Mouse (Mus musculus) midbrain, embryonic 14.5 days (tissue): ENCODE results near the gene Gal3st1. TPM values are rescaled to one million over a fixed set of nuclear protein-coding genes. Genes with fewer than 3 reads are reported as not detected.

ENCODE experiments used
- ATAC-seq: fragments of 200-750 bp; cut with Nextera tagmentation; 2 replicates; pipeline ENCODE4 v1.8.0; 2017; ENCODE audit warnings: moderate number of reproducible peaks, moderate library complexity; ENCODE audit not compliant: low FRiP score, low TSS enrichment
- DNase-seq: peaks from one replicate; pipeline ENCODE4 v3.0.0-alpha.2; 2015
- H3K27ac ChIP-seq: fragments of 300-500 bp; sonication (generic); replicated peaks from 2 replicates; pipeline ENCODE4 v1.5.1; 2014; ENCODE audit warnings: mild to moderate bottlenecking, low read depth, low read length, moderate library complexity
- H3K27me3 ChIP-seq: fragments of 300-500 bp; sonication (generic); 2 replicates; pipeline ENCODE4 v1.6.1; 2014; ENCODE audit warnings: low read length, control low read depth, mixed read lengths; ENCODE audit not compliant: control insufficient read depth, insufficient read depth
- H3K36me3 ChIP-seq: fragments of 300-500 bp; sonication (generic); 2 replicates; pipeline ENCODE4 v1.6.1; 2014; ENCODE audit warnings: low read length, control low read depth; ENCODE audit not compliant: control insufficient read depth, insufficient read depth
- H3K4me1 ChIP-seq: fragments of 300-500 bp; sonication (generic); 2 replicates; pipeline ENCODE4 v1.6.1; 2014; ENCODE audit warnings: mild to moderate bottlenecking, antibody characterized with exemption, low read length, control low read depth; ENCODE audit not compliant: control insufficient read depth, insufficient read depth
- H3K4me2 ChIP-seq: fragments of 300-500 bp; sonication (generic); 2 replicates; pipeline ENCODE4 v1.6.1; 2014; ENCODE audit warnings: mild to moderate bottlenecking, low read length, moderate library complexity
- H3K4me3 ChIP-seq: fragments of 300-500 bp; sonication (generic); replicated peaks from 2 replicates; pipeline ENCODE4 v1.5.1; 2014; ENCODE audit warnings: low read depth, low read length
- H3K9ac ChIP-seq: fragments of 300-500 bp; sonication (generic); replicated peaks from 2 replicates; pipeline ENCODE4 v1.6.1; 2014; ENCODE audit warnings: mild to moderate bottlenecking, low read length, moderate library complexity
- H3K9me3 ChIP-seq: fragments of 300-500 bp; sonication (generic); 2 replicates; pipeline ENCODE4 v1.6.1; 2016; ENCODE audit warnings: low read length, control low read depth, mixed read lengths; ENCODE audit not compliant: control insufficient read depth
- WGBS: fragments of 180-500 bp; shearing (Covaris S2); extraction: QIAGEN DNeasy Blood & Tissue Kit; methylation state at CpG from one replicate; pipeline ENCODE4 v1.1.7; 2014; 5-methylcytosine and 5-hydroxymethylcytosine counted together
- polyA plus RNA-seq: library from polyadenylated mRNA; unstranded; fragments of >200 nt; fragmentation: Nextera tagmentation; extraction: Ambion mirVana; gene quantifications from 2 replicates; pipeline ENCODE4 v1.2.1, GENCODE M21; 2014

Gal3st1 gene
- polyA plus RNA-seq, 1 experiment from 2014 or later: 3.6 TPM

DNA sequence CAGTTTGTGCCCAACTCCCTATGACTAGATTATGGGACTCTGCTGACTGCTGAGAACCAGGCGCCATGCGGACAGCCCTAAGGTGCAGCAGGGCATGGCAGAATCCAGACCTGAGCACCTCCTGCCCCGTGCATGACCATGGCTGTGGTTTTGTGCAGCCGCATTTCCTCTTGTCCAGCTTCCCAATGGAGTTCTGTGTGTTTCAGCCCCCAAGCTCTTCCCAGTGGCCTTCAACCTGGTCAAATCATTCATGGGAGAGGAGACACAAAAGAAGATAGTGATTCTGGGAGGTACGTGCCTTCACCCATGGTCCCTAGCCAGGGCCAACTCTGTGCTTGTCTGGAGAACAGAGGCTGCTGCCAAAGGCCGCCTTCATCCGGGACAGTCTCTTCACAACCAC is 59.6 kb downstream of the Gal3st1 start:
- H3K9me3 ChIP-seq: no peaks in the 10 kb centered on the region
- no peak overlapping the region for H3K9ac ChIP-seq
- 89% methylated on average over 7 of the region's 7 CpGs for WGBS
- DNase-seq (no peak), ATAC-seq (no peak)
- no peaks in the 10 kb centered on the region for H3K36me3 ChIP-seq
- H3K27ac ChIP-seq: no peak overlapping the region
- H3K4me3 ChIP-seq: no peak overlapping the region
- no peak overlapping the region for H3K4me2 ChIP-seq
- H3K27me3 ChIP-seq: no peaks in the 10 kb centered on the region
- no peaks in the 10 kb centered on the region for H3K4me1 ChIP-seq

GRCm38 (mm10) chr11:4046526-4046925 is 63.1 kb downstream of the Gal3st1 start:
- H3K9ac ChIP-seq: no peak overlapping the region
- H3K27me3 ChIP-seq: no peaks in the 10 kb centered on the region
- H3K9me3 ChIP-seq: no peaks in the 10 kb centered on the region
- H3K36me3 ChIP-seq: no peaks in the 10 kb centered on the region
- H3K4me2 ChIP-seq: no peak overlapping the region
- no peak overlapping the region for H3K27ac ChIP-seq
- 76% methylated on average over 5 of the region's 5 CpGs for WGBS
- no peaks in the 10 kb centered on the region for H3K4me1 ChIP-seq
- H3K4me3 ChIP-seq: no peak overlapping the region
- DNase-seq (no peak), ATAC-seq (no peak)

- no peak overlapping the region for H3K4me2 ChIP-seq
- DNase-seq: no peak
- no peak overlapping the region for H3K4me3 ChIP-seq
- H3K9me3 ChIP-seq: no peaks in the 10 kb centered on the region
- H3K27ac ChIP-seq: no peak overlapping the region
- no peaks in the 10 kb centered on the region for H3K4me1 ChIP-seq
- 92% methylated on average over 2 of the region's 2 CpGs for WGBS
- ATAC-seq: no peak
- H3K36me3 ChIP-seq: no peaks in the 10 kb centered on the region
- H3K9ac ChIP-seq: no peak overlapping the region
- H3K27me3 ChIP-seq: no peaks in the 10 kb centered on the region
These were observed 64.3 kb downstream of the Gal3st1 start for GRCm38 (mm10) chr11:4047766-4048165.

- Histone ChIP-seq H3K4me3 (no peak overlapping the region), H3K9me3 (no peaks in the 10 kb centered on the region), H3K9ac (no peak overlapping the region), H3K27ac (no peak overlapping the region), H3K27me3 (no peaks in the 10 kb centered on the region), H3K4me2 (no peak overlapping the region), H3K36me3 (no peaks in the 10 kb centered on the region), H3K4me1 (no peaks in the 10 kb centered on the region)
- 90% methylated on average over 6 of the region's 6 CpGs for WGBS
- no peak for DNase-seq
- ATAC-seq: no peak
These were observed 65.0 kb downstream of the Gal3st1 start for GRCm38 (mm10) chr11:4048438-4048837.

Other genes starting within 250 kb of the Gal3st1 start
- gene Osbp2, start 119.7 kb upstream of the Gal3st1 start, polyA plus RNA-seq: 21.2 and 30.0 TPM in 2 replicates
- gene 4921536K21Rik, start 88.5 kb upstream of the Gal3st1 start, polyA plus RNA-seq: 0.35 TPM in 1 of 2 replicates, not detected in the other
- 33.7 and 38.1 TPM in 2 replicates for gene Dusp18, start 88.4 kb upstream of the Gal3st1 start, polyA plus RNA-seq
- 10.8 and 14.5 TPM in 2 replicates for gene Slc35e4, start 69.0 kb upstream of the Gal3st1 start, polyA plus RNA-seq
- 11.7 and 21.2 TPM in 2 replicates for gene Tcn2, start 51.5 kb upstream of the Gal3st1 start, polyA plus RNA-seq
- gene Pes1, start 19.7 kb upstream of the Gal3st1 start, polyA plus RNA-seq: 39.2 and 54.4 TPM in 2 replicates
- gene 4930556J24Rik, start 6.9 kb upstream of the Gal3st1 start, polyA plus RNA-seq: 0.24 TPM in 1 of 2 replicates, not detected in the other
- not detected in 2 replicates for gene Sec14l4, start 47.8 kb downstream of the Gal3st1 start, polyA plus RNA-seq
- gene Sec14l3, start 81.2 kb downstream of the Gal3st1 start, polyA plus RNA-seq: 0.38 and 0.77 TPM in 2 replicates
- gene Mtfp1, start 111.8 kb downstream of the Gal3st1 start, polyA plus RNA-seq: 7.6 and 9.1 TPM in 2 replicates
- 2.0 and 3.3 TPM in 2 replicates for gene Sec14l2, start 139.8 kb downstream of the Gal3st1 start, polyA plus RNA-seq
- gene Rnf215, start 151.6 kb downstream of the Gal3st1 start, polyA plus RNA-seq: 52.7 and 52.9 TPM in 2 replicates
- 4.8 and 7.1 TPM in 2 replicates for gene Ccdc157, start 176.7 kb downstream of the Gal3st1 start, polyA plus RNA-seq
- 47.6 and 64.3 TPM in 2 replicates for gene Sf3a1, start 176.7 kb downstream of the Gal3st1 start, polyA plus RNA-seq
- gene Tbc1d10a, start 203.2 kb downstream of the Gal3st1 start, polyA plus RNA-seq: 21.5 and 23.8 TPM in 2 replicates
- gene Castor1, start 234.6 kb downstream of the Gal3st1 start, polyA plus RNA-seq: 1.6 and 2.1 TPM in 2 replicates